Mouse (Mus musculus) limb, embryonic 14.5 days (tissue): ENCODE results near the gene Ankrd63. TPM values are rescaled to one million over a fixed set of nuclear protein-coding genes. Genes with fewer than 3 reads are reported as not detected.

Experiments used
- ATAC-seq: fragments of 200-750 bp; cut with Nextera tagmentation; 2 replicates; pipeline ENCODE4 v1.8.0; 2017; ENCODE audit warnings: low read depth, moderate number of reproducible peaks, moderate TSS enrichment; ENCODE audit not compliant: low FRiP score
- DNase-seq: peaks from one replicate; pipeline ENCODE4 v3.0.0-alpha.2; 2015; ENCODE audit warnings: low spot score
- H3K27ac ChIP-seq: fragments of 300-500 bp; sonication (generic); replicated peaks from 2 replicates; pipeline ENCODE4 v1.5.1; 2014; ENCODE audit warnings: low read depth, mild to moderate bottlenecking, low read length, moderate library complexity, mixed read lengths
- H3K27me3 ChIP-seq: fragments of 300-500 bp; sonication (generic); 2 replicates; pipeline ENCODE4 v1.6.1; 2014; ENCODE audit warnings: low read length, mixed read lengths; ENCODE audit not compliant: control insufficient read depth, insufficient read depth
- H3K36me3 ChIP-seq: fragments of 300-500 bp; sonication (generic); 2 replicates; pipeline ENCODE4 v1.6.1; 2014; ENCODE audit warnings: mild to moderate bottlenecking, low read length, moderate library complexity, mixed read lengths; ENCODE audit not compliant: control insufficient read depth, insufficient read depth
- H3K4me1 ChIP-seq: fragments of 300-500 bp; sonication (generic); 2 replicates; pipeline ENCODE4 v1.6.1; 2014; ENCODE audit warnings: antibody characterized with exemption, low read length, mixed read lengths; ENCODE audit not compliant: control insufficient read depth, insufficient read depth
- H3K4me2 ChIP-seq: fragments of 300-500 bp; sonication (generic); replicated peaks from 2 replicates; pipeline ENCODE4 v1.6.1; 2014; ENCODE audit warnings: low read depth, mild to moderate bottlenecking, low read length, moderate library complexity; ENCODE audit not compliant: severe bottlenecking
- H3K4me3 ChIP-seq: fragments of 300-500 bp; sonication (generic); replicated peaks from 2 replicates; pipeline ENCODE4 v1.5.1; 2014; ENCODE audit warnings: low read length
- H3K9ac ChIP-seq: fragments of 300-500 bp; sonication (generic); 2 replicates; pipeline ENCODE4 v1.6.1; 2014; ENCODE audit warnings: mild to moderate bottlenecking, low read depth, low read length, moderate library complexity; ENCODE audit not compliant: severe bottlenecking
- H3K9me3 ChIP-seq: fragments of 300-500 bp; sonication (generic); 2 replicates; pipeline ENCODE4 v1.6.1; 2016; ENCODE audit warnings: low read length; ENCODE audit not compliant: control insufficient read depth
- POLR2A ChIP-seq: fragments of 200-500 bp; IDR thresholded peaks from 2 replicates; pipeline ENCODE4 v1.8.0; 2012; ENCODE audit warnings: inconsistent platforms, mild to moderate bottlenecking, moderate library complexity, borderline replicate concordance; ENCODE audit not compliant: insufficient read depth, insufficient read length; ENCODE audit errors: extremely low read depth
- WGBS: fragments of 180-500 bp; shearing (Covaris S2); extraction: QIAGEN DNeasy Blood & Tissue Kit; methylation state at CpG from one replicate; pipeline ENCODE4 v1.1.7; 2014; 5-methylcytosine and 5-hydroxymethylcytosine counted together
- polyA plus RNA-seq, 2 experiments: library from polyadenylated mRNA; depleted of rRNA in 1 of 2; stranded (reverse) in 1 of 2; unstranded in 1 of 2; fragments of >200 nt; fragmentation: Nextera tagmentation in 1 of 2; extraction: Ambion mirVana in 1 of 2; gene quantifications; 2 replicates each; pipeline versions ENCODE4 v1.2.1 to v1.2.3; 2012 to 2014

Gene Ankrd63
- polyA plus RNA-seq, 2 experiments, result 0.10 TPM; not detected in 1

GRCm38 (mm10) chr2:118725511-118725910, 21.7 kb upstream of the Ankrd63 start:
- TF ChIP-seq POLR2A, result no peak
- Histone ChIP-seq H3K4me2 (no peak overlapping the region), H3K27me3 (0 out of 2 replicates have a peak, but pooled peaks cover 4% of the 10 kb centered on the region), H3K36me3 (no peaks in the 10 kb centered on the region), H3K9ac (no peak overlapping the region), H3K4me3 (no peak overlapping the region), H3K27ac (no peak overlapping the region), H3K9me3 (no peaks in the 10 kb centered on the region), H3K4me1 (peaks cover 10% of the 10 kb centered on the region)
- ATAC-seq (no peak), DNase-seq (no peak)
- WGBS, result 80% methylated on average over 4 of the region's 4 CpGs

- no peak for TF ChIP-seq POLR2A
- no peaks in the 10 kb centered on the region for H3K27me3 ChIP-seq
- ATAC-seq (no peak), DNase-seq (no peak)
- H3K4me1 ChIP-seq, result peaks cover 8% of the 10 kb centered on the region
- no peak overlapping the region for H3K4me3 ChIP-seq
- H3K9ac ChIP-seq, result no peak overlapping the region
- no peaks in the 10 kb centered on the region for H3K9me3 ChIP-seq
- no peak overlapping the region for H3K27ac ChIP-seq
- 80% methylated on average over 15 of the region's 15 CpGs for WGBS
- H3K36me3 ChIP-seq, result no peaks in the 10 kb centered on the region
- H3K4me2 ChIP-seq, result no peak overlapping the region
Observed at GRCm38 (mm10) chr2:118723693-118724486, 20.1 kb upstream of the Ankrd63 start.

GRCm38 (mm10) chr2:118716677-118717076, 12.9 kb upstream of the Ankrd63 start:
- H3K27ac ChIP-seq, result no peak overlapping the region
- ATAC-seq, result no peak
- TF ChIP-seq POLR2A, result no peak
- 86% methylated on average over 5 of the region's 5 CpGs for WGBS
- H3K9ac ChIP-seq, result no peak overlapping the region
- peaks cover 8% of the 10 kb centered on the region for H3K27me3 ChIP-seq
- DNase-seq, result no peak
- H3K4me2 ChIP-seq, result no peak overlapping the region
- H3K4me3 ChIP-seq, result no peak overlapping the region
- H3K4me1 ChIP-seq, result no peaks in the 10 kb centered on the region
- H3K9me3 ChIP-seq, result no peaks in the 10 kb centered on the region
- H3K36me3 ChIP-seq, result no peaks in the 10 kb centered on the region

- Histone ChIP-seq H3K36me3 (no peaks in the 10 kb centered on the region), H3K9ac (no peak overlapping the region), H3K4me3 (no peak overlapping the region), H3K4me2 (no peak overlapping the region), H3K27ac (no peak overlapping the region), H3K4me1 (peaks cover 12% of the 10 kb centered on the region), H3K27me3 (peaks cover 30% of the 10 kb centered on the region), H3K9me3 (no peaks in the 10 kb centered on the region)
- no peak for ATAC-seq
- no peak for DNase-seq
- WGBS, result 54% methylated on average over 4 of the region's 4 CpGs
- TF ChIP-seq POLR2A, result no peak
Observed at GRCm38 (mm10) chr2:118714230-118714629, 10.5 kb upstream of the Ankrd63 start.

GRCm38 (mm10) chr2:118713631-118714030, 9.9 kb upstream of the Ankrd63 start:
- no peak for TF ChIP-seq POLR2A
- no peak overlapping the region for H3K4me2 ChIP-seq
- DNase-seq (no peak), ATAC-seq (no peak)
- H3K36me3 ChIP-seq, result no peaks in the 10 kb centered on the region
- no peak overlapping the region for H3K27ac ChIP-seq
- no peaks in the 10 kb centered on the region for H3K9me3 ChIP-seq
- WGBS, result 86% methylated on average over 6 of the region's 6 CpGs
- H3K9ac ChIP-seq, result no peak overlapping the region
- H3K4me3 ChIP-seq, result no peak overlapping the region
- H3K4me1 ChIP-seq, result peaks cover 12% of the 10 kb centered on the region
- peaks cover 33% of the 10 kb centered on the region for H3K27me3 ChIP-seq
